35 mouse cellular contexts compared by ENCODE assay signal in the genomic region with DNA sequence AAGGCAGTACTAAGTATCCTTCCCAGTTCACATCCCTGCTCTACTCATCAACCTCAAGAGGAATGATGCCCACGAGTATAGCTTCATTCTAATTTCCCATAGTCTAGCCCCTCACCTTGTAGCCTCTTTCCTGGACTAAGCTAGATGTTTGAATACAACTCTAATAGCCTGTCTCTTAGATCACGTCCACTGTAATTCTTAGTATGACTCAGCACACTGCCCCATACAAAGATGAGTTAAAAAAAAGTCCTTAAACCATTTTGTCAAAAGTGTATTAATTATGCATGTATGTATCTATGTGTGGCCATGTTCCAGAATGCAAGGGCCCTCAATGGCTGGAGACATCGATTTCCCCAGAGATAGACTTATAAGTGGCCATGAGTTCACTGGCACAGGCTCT.
"Had no signal": no experiment of that assay in that cellular context is flagged by ENCODE, and none has a peak within 500 bp of the region (broad histone marks: within the 10 kb centered on the region; RNA-seq: fewer than 3 reads in every experiment).

No protein-coding gene starts in this region.

- H3K36me3 ChIP-seq: heart, embryonic 10.5 days; heart, embryonic 12.5 days; heart, embryonic 15.5 days; hindbrain, embryonic 10.5 days; hindbrain, embryonic 12.5 days; hindbrain, embryonic 13.5 days; hindbrain, embryonic 15.5 days; intestine, embryonic 15.5 days; kidney, embryonic 15.5 days had no signal

- ATAC-seq: hindbrain, embryonic 16.5 days; hindbrain, postnatal 0 days; inflammation-experienced regulatory T-cells, adult 6 months; intestine, embryonic 15.5 days; intestine, embryonic 16.5 days; intestine, postnatal 0 days had no signal

- H3K4me2 ChIP-seq: heart, embryonic 11.5 days; heart, embryonic 12.5 days; heart, embryonic 13.5 days; heart, embryonic 15.5 days; hindbrain, embryonic 12.5 days; hindbrain, embryonic 13.5 days; hindbrain, embryonic 14.5 days; hindbrain, embryonic 15.5 days; intestine, embryonic 15.5 days; kidney, embryonic 15.5 days had no signal

- H3K4me1 ChIP-seq: heart, embryonic 15.5 days; hindbrain, embryonic 10.5 days; hindbrain, embryonic 12.5 days; hindbrain, embryonic 15.5 days; intestine, embryonic 15.5 days; kidney, embryonic 15.5 days had no signal

- H3K27me3 ChIP-seq: heart, embryonic 12.5 days; heart, embryonic 13.5 days; heart, embryonic 15.5 days; hindbrain, embryonic 12.5 days; hindbrain, embryonic 13.5 days; hindbrain, embryonic 15.5 days; intestine, embryonic 15.5 days; kidney, embryonic 15.5 days had no signal

- H3K27ac ChIP-seq: heart, embryonic 10.5 days; heart, embryonic 13.5 days; heart, embryonic 15.5 days; hindbrain, embryonic 10.5 days; hindbrain, embryonic 12.5 days; hindbrain, embryonic 13.5 days; hindbrain, embryonic 14.5 days; hindbrain, embryonic 15.5 days; hindbrain, postnatal 0 days; intestine, embryonic 15.5 days; kidney, embryonic 15.5 days; kidney, postnatal 0 days; layer of hippocampus, adult 2 months; left cerebral cortex, adult 2 months had no signal

- DNase-seq: heart, postnatal 10 days; heart, postnatal 14 days; heart, postnatal 36 days; heart, postnatal 4 days; kidney, adult 11 months; kidney, adult 18-20 months; kidney, adult 2 months; kidney, adult 9 months; kidney, postnatal 10 days; kidney, postnatal 14 days; kidney, postnatal 25 days; kidney, postnatal 36 days; kidney, postnatal 4 days; layer of hippocampus, adult 9-11 months; layer of hippocampus, postnatal 36 days had no signal

- H3K9ac ChIP-seq: heart, embryonic 12.5 days; heart, embryonic 13.5 days; heart, embryonic 15.5 days; hindbrain, embryonic 12.5 days; hindbrain, embryonic 13.5 days; hindbrain, embryonic 14.5 days; hindbrain, embryonic 15.5 days; intestine, embryonic 15.5 days; kidney, embryonic 15.5 days had no signal

- H3K4me3 ChIP-seq: heart, embryonic 10.5 days; heart, embryonic 12.5 days; heart, embryonic 13.5 days; heart, embryonic 15.5 days; hindbrain, embryonic 10.5 days; hindbrain, embryonic 12.5 days; hindbrain, embryonic 13.5 days; hindbrain, embryonic 15.5 days; intestine, embryonic 15.5 days; kidney, embryonic 15.5 days; layer of hippocampus, adult 2 months; left cerebral cortex, adult 2 months had no signal

- H3K9me3 ChIP-seq: heart, embryonic 10.5 days; heart, embryonic 12.5 days; heart, embryonic 13.5 days; heart, embryonic 15.5 days; hindbrain, embryonic 10.5 days; hindbrain, embryonic 12.5 days; hindbrain, embryonic 13.5 days; hindbrain, embryonic 15.5 days; intestine, embryonic 15.5 days; kidney, embryonic 15.5 days had no signal
